Mouse (Mus musculus): Measurements from ENCODE around the gene Vstm2a.

Vstm2a gene

GRCm38 (mm10) chr11:16439548-16440251 lies 182.2 kb downstream of the Vstm2a start:
- intact Hi-C loops (cut with DNase I): no loop called here

Data from adrenal gland (tissue).